Mouse (Mus musculus) spleen, adult 2 months (tissue): ENCODE measurements at regions not wholly inside any gene's neighbourhood (a gene's known extent, or its start where the extent isn't known, plus 50 kb on each side); places are given as distances from the start of the nearest gene placed in this dataset.

Experiments used
- DNase-seq, 2 experiments: peaks; one replicate each; pipeline versions ENCODE4 v3.0.0 to v3.0.0-alpha.2; 2012 to 2021; ENCODE audit warnings: low spot score in 2 of 2, low read depth in 1 of 2
- H3K27ac ChIP-seq: fragments of 200-500 bp; 2 replicates; pipeline ENCODE4 v1.5.1; 2012; ENCODE audit warnings: low read length, inconsistent platforms; ENCODE audit not compliant: insufficient read depth
- H3K27me3 ChIP-seq: fragments of 200-500 bp; 2 replicates; pipeline ENCODE4 v1.6.1; 2012; ENCODE audit warnings: mild to moderate bottlenecking, moderate library complexity, low read length, inconsistent platforms; ENCODE audit not compliant: control insufficient read depth, insufficient read depth
- H3K36me3 ChIP-seq: fragments of 200-500 bp; 2 replicates; pipeline ENCODE4 v1.6.1; 2012; ENCODE audit warnings: mild to moderate bottlenecking, low read length, inconsistent platforms; ENCODE audit not compliant: control insufficient read depth, insufficient read depth
- H3K4me1 ChIP-seq: fragments of 200-500 bp; 2 replicates; pipeline ENCODE4 v1.6.1; 2011; ENCODE audit warnings: inconsistent platforms; ENCODE audit not compliant: control insufficient read depth, insufficient read depth, insufficient read length
- H3K4me3 ChIP-seq: fragments of 200-500 bp; 2 replicates; pipeline ENCODE4 v1.5.1; 2011; ENCODE audit warnings: mild to moderate bottlenecking, inconsistent platforms; ENCODE audit not compliant: insufficient read depth, insufficient read length; ENCODE audit errors: extremely low read depth
- CTCF ChIP-seq: fragments of 200-500 bp; IDR thresholded peaks from 2 replicates; pipeline ENCODE4 v1.5.1; 2011; ENCODE audit warnings: mild to moderate bottlenecking, inconsistent platforms; ENCODE audit not compliant: insufficient read depth, insufficient read length, insufficient replicate concordance; ENCODE audit errors: extremely low read depth
- POLR2A ChIP-seq: fragments of 200-500 bp; IDR thresholded peaks from 2 replicates; pipeline ENCODE4 v1.6.1; 2011; ENCODE audit warnings: low read depth, low read length, inconsistent platforms
- WGBS: fragments of 180-500 bp; shearing (Covaris S2); methylation state at CpG from one replicate; pipeline ENCODE4 v1.1.7; 2018; 5-methylcytosine and 5-hydroxymethylcytosine counted together

GRCm38 (mm10) chr16:76232680-76233079, 140.9 kb downstream of the Nrip1 start:
- no peaks in the 10 kb centered on the region for H3K4me1 ChIP-seq
- TF ChIP-seq POLR2A (no peak), CTCF (no peak)
- H3K4me3 ChIP-seq, result no peak overlapping the region
- no peaks in the 10 kb centered on the region for H3K27me3 ChIP-seq
- WGBS, result 92% methylated on average over 4 of the region's 4 CpGs
- no peak for DNase-seq
- H3K36me3 ChIP-seq, result no peaks in the 10 kb centered on the region
- H3K27ac ChIP-seq, result no peak overlapping the region

DNA sequence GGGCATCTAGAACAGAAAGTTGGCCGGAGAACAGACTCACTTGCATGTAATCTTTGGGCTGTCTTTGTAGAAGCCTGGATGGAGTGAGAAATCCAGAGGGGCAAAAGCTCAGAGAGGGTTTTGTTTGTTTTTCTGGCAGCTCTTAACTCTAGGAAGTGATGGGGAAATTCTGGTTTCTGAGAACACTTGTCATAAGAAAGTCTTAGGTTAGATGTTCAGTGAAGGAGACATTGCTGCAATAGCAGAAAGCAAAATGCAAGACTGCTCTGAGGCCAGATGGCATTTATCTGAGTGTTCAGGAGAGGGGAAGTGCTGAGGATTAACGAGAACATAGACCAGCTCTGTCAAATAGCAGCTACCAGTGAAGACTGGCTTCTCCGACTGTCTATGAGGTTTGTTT, 141.5 kb downstream of the Nrip1 start:
- Histone ChIP-seq H3K27me3 (no peaks in the 10 kb centered on the region), H3K4me1 (no peaks in the 10 kb centered on the region), H3K4me3 (no peak overlapping the region), H3K36me3 (no peaks in the 10 kb centered on the region), H3K27ac (no peak overlapping the region)
- no peak for DNase-seq
- no peak for TF ChIP-seq POLR2A
- 73% methylated on average over 3 of the region's 3 CpGs for WGBS

DNA sequence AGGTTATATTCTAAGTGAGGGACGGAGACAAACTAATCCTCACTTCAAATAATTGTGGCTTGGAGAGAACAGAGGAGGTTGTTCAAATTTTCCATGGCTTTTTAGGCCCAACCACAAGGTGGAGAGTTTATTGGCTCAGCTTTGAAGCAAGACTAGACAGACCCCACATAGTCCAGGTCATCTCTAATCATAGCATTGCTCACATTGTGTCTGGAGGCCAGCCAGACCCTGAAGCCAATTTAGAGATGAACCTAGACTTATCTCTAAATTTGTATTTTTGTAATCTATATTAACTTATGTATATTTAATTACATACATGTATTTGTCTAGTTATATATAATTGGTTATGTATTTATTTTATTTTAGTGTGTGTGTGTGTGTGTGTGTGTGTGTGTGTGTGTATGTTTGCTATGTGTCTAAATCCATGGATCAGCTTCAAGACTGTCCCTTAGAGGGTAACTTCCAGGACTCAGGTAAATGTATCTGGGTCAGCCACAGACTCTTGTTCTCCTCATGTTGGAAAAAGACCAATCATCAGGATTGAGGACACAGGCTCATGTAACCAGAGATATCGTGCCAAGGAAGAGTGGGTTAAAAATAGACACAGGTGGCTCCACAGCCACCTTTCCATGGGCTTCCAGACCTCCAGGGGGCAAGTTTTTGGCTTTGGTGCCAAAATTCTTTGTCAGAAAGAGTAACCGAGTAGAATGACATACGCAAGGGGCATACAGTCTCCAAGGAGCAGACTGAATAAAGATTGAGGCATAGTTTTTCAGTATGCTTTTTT, 142.9 kb downstream of the Nrip1 start:
- Histone ChIP-seq H3K27ac (no peak overlapping the region), H3K36me3 (no peaks in the 10 kb centered on the region), H3K4me3 (no peak overlapping the region), H3K4me1 (peaks cover 3% of the 10 kb centered on the region; the same call in 1 of the 2 replicates), H3K27me3 (no peaks in the 10 kb centered on the region)
- 94% methylated on average over 4 of the region's 4 CpGs for WGBS
- no peak for DNase-seq
- no peak for TF ChIP-seq POLR2A
- no peak for TF ChIP-seq CTCF

DNA sequence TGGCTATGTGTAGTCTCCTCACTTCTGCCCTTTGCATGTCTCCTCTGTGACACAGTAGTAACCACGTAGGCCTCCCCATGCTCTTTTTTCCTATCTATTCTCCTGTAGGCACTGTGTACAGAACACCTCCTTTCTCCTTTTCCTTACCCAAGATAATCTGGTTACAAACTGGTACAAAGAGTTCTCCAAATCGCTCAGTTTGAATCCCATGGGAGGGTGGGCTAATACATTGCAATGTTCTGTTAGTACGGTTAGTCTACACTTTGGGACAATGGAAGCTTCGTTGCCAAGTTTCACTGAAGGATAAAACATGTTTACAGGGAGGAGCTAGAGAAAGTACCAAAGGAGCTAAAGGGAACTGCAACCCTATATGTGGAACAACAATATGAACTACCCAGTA, 145.2 kb downstream of the Nrip1 start:
- no peak for DNase-seq
- H3K27me3 ChIP-seq, result no peaks in the 10 kb centered on the region
- 86% methylated on average over 4 of the region's 4 CpGs for WGBS
- H3K36me3 ChIP-seq, result no peaks in the 10 kb centered on the region
- TF ChIP-seq CTCF, result no peak
- no peak for TF ChIP-seq POLR2A
- peaks cover 5% of the 10 kb centered on the region; the same call in 1 of the 2 replicates for H3K4me1 ChIP-seq
- H3K4me3 ChIP-seq, result no peak overlapping the region
- no peak overlapping the region for H3K27ac ChIP-seq

GRCm38 (mm10) chr16:76226446-76226845, 147.2 kb downstream of the Nrip1 start:
- peaks cover 5% of the 10 kb centered on the region; the same call in 1 of the 2 replicates for H3K4me1 ChIP-seq
- DNase-seq, result no peak
- H3K36me3 ChIP-seq, result no peaks in the 10 kb centered on the region
- H3K27ac ChIP-seq, result no peak overlapping the region
- 18% methylated on average over 7 of the region's 7 CpGs for WGBS
- no peaks in the 10 kb centered on the region for H3K27me3 ChIP-seq
- no peak for TF ChIP-seq CTCF
- TF ChIP-seq POLR2A, result no peak
- no peak overlapping the region for H3K4me3 ChIP-seq

GRCm38 (mm10) chr16:76225587-76226226, 147.9 kb downstream of the Nrip1 start:
- no peaks in the 10 kb centered on the region for H3K27me3 ChIP-seq
- H3K4me1 ChIP-seq, result peaks cover 5% of the 10 kb centered on the region; the same call in 1 of the 2 replicates
- TF ChIP-seq POLR2A, result no peak
- no peak for TF ChIP-seq CTCF
- H3K27ac ChIP-seq, result no peak overlapping the region
- 51% methylated on average over 12 of the region's 12 CpGs for WGBS
- no peak for DNase-seq
- H3K4me3 ChIP-seq, result no peak overlapping the region
- no peaks in the 10 kb centered on the region for H3K36me3 ChIP-seq
